Mouse (Mus musculus) right cerebral cortex, postnatal 25 days (tissue): ENCODE measurements around the gene Thumpd3.

Experiments used
- DNase-seq: peaks from one replicate; pipeline ENCODE4 v3.0.0; 2022

Thumpd3 gene

DNA sequence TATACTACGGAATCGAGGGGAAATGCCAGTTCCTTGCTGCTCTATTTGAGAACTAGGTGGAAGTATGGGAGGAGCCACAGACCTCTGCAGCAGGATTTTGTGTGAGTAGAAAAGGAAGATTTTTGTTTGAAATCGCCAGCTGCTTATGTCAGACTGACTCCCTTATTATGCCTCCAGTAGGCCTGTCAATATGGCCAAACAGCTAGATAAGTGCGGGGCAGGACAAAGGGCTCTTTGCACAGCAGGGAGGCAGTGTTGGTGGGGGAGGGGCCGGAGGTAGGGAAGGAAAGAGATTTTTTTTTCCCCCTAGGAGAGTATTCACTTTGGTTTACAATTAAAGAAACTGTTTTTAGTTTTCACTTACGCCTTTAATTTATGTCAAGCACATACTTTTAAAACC is 36.2 kb downstream of the Thumpd3 start:
- DNase-seq, result no peak

DNA sequence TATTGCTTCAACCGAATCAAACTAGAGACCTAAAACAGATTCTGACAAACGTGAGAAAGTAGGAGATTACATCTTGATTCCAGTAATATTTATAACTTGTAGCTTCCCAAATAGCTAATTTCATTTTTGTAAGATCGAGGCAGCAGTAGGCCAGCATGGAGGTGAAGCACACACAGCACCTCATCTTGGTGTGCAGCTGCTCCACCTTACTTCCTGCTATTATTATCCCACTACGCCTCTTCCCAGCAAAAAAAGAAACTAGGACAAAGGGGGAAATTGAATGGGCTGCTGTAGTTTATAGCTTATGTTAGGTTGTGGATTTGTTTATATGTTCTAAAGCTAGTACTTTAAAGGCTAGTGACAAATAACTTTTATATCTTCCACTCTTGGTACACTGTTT is 38.6 kb downstream of the Thumpd3 start:
- no peak for DNase-seq

DNA sequence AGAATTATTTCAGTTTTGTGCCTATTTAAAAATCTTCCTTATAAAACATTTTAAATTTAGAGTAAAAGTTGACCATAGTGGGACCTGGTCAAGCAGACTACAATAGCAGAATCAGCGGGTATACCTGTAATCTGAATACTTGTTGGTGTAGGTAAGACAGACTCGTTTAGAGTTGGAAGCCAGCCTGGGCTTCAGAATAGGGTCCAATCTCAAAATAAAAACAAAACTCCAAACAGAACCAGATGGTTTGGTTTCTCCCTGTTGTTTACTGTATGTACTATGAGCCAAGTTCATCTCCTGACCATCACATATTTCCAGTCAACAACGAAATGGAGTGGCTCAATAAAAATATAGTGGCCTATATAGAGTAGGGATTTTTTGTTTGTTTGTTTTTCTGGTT is 47.2 kb downstream of the Thumpd3 start:
- no peak for DNase-seq

DNA sequence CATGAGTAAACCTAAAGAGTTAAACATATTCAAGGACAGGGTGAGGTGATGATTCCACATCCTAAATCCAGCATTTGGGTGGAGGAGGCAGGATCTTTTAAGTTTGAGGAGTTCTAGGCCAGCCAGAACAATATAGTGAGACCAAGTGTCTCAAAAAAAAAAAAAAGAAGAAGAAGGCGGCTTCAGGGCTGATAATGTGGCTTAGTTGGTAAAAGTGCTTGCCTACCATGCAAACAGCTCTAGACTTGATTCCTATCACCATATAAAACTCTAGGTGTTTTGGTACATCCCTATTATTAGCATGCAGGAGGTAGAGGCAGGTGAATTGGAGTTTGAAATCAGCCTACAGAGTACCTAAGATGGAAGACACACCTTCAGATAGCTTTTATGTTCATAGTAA is 49.5 kb downstream of the Thumpd3 start:
- no peak for DNase-seq

DNA sequence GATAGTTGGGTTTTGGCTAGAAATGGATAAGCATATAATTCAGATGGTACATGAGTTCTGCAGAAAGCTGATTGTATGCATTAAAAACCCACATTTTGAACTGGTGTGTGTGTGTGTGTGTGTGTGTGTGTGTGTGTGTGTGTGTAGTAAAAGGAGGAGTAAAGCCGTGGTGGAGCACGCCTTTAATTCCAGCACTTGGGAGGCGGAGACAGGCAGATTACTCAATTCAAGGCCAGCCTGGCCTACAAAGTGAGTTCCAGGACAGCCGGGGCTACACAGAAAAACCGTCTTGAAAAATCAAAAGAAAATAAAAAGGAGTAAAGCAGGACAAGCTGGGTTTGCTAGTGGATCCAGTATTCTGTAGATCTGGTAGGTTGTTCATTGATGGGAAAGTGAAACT is 51.6 kb downstream of the Thumpd3 start:
- DNase-seq, result no peak

DNA sequence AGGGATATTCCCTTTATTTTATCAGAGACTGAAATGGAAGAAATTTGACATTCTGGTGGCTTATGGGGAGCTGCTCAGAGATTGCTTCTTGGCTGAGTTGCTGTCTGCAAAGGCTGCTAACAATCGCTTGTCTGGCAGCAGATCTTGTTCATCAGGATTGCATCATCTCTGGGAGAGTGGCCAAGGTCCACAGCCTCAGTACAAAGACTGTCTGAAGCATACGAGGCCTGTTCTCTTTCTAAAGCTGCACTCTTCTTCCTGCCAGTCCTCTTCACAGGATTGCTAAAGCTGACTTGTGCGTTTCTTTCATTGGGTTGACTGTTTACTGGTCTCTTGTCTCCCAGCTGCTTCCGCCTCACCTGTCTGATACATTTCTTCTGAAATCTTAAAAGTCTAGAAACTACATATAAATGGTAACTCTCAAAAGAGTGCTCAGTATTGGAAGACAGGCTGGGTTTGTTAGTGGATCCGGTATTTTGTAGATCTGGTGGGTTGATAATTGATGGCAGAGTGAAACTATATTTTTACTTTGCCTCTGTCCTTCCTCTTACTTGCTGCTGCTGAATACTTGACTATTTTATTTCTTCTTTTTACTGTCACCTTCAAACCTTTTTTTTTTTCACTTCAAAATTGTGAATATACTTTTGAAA is 53.7 kb downstream of the Thumpd3 start:
- peak; percentile 83 for DNase-seq

DNA sequence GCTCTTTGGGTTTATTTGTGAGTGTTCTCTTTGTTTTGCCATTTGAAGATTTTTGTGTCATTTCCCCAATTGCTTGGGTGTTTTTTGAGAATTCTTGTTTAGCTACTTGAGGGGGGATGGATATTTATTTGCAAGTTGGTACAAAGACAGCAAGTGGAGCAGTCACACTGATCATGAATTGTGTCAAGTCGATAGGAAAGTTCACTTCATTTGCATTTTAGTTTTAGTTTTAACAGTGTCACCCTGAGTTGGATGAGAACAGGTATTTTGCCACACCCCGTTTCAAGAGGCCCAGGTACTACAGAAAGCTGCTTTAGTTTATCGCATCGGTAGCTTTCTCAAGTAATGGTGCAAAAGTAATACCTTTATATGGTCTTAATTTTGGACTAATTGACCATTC is 56.5 kb downstream of the Thumpd3 start:
- no peak for DNase-seq

DNA sequence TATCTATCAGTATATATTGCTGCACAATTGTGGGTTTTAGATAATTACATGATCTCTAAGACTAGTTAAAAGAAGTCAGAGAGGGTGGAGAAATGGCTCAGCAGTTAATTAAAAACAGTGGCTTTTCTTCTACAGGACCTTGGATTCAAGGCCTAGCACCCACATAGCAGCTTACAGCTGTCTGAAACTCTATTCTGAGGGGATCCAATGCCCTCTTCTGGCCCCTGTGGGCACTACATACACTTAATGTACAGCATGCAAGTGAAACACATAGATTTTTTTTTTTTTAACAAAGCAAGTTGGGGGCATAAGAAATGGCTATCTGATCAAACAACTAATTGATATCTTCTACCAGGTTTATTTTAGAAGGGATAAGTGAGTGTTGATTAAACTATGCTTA is 57.7 kb downstream of the Thumpd3 start:
- DNase-seq, result no peak

DNA sequence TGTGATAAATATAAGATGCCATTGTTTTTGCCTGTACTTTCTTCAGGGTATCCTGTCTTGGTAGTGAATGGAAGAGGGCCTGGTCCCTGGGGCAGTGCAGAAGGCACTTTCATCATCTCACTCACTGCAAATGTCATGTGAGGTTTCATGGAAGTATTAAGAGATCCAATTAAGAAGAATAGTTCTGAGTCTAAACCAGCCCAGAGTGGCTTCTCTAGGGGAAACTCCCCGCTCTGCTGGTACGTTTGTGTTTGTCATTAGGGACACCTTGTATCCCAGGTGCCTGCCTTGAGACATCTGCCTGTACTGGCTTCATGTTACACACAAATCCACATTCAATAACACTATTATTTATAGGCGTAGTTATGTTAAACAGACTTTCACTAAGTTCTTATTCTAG is 63.4 kb downstream of the Thumpd3 start:
- no peak for DNase-seq

DNA sequence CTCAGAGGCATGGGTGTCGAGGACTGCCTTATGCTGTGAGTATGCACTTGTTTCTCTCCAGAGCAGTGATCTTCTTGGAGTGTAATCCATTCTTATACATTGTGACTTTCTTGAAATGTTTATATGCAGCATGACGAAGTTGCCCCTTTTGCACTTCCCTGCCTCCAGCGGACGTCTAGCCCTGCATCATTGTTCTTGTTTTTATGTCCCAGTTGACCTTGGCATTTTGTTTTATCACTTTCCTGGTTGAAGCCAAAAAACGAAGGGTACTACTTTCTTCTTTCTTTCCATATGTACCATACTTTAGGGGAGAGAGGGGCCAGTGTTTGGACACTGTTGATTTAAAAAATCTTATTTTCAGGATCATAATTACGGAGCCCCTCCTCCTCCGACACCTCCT is 63.9 kb downstream of the Thumpd3 start:
- DNase-seq, result no peak
